Mouse (Mus musculus) kidney, embryonic 14.5 days (tissue): ENCODE results near the gene Ephb2. TPM values are rescaled to one million over a fixed set of nuclear protein-coding genes. Genes with fewer than 3 reads are reported as not detected.

Experiments used
- ATAC-seq: fragments of 200-750 bp; cut with Nextera tagmentation; 2 replicates; pipeline ENCODE4 v1.8.0; 2017; ENCODE audit warnings: moderate number of reproducible peaks, mild to moderate bottlenecking, moderate TSS enrichment, moderate library complexity; ENCODE audit not compliant: low FRiP score, low TSS enrichment
- H3K27ac ChIP-seq: fragments of 300-500 bp; sonication (generic); 2 replicates; pipeline ENCODE4 v1.5.1; 2014; ENCODE audit warnings: low read depth, mild to moderate bottlenecking, low read length, moderate library complexity, mixed read lengths
- H3K27me3 ChIP-seq: fragments of 300-500 bp; sonication (generic); 2 replicates; pipeline ENCODE4 v1.6.1; 2014; ENCODE audit warnings: mild to moderate bottlenecking, low read length; ENCODE audit not compliant: control insufficient read depth, insufficient read depth
- H3K36me3 ChIP-seq: fragments of 300-500 bp; sonication (generic); 2 replicates; pipeline ENCODE4 v1.6.1; 2014; ENCODE audit warnings: low read length, mixed read lengths; ENCODE audit not compliant: control insufficient read depth, insufficient read depth
- H3K4me1 ChIP-seq: fragments of 300-500 bp; sonication (generic); 2 replicates; pipeline ENCODE4 v1.6.1; 2014; ENCODE audit warnings: low read length, mixed read lengths; ENCODE audit not compliant: control insufficient read depth, insufficient read depth
- H3K4me2 ChIP-seq: fragments of 300-500 bp; sonication (generic); replicated peaks from 2 replicates; pipeline ENCODE4 v1.6.1; 2014; ENCODE audit warnings: low read depth, mild to moderate bottlenecking, low read length
- H3K4me3 ChIP-seq: fragments of 300-500 bp; sonication (generic); 2 replicates; pipeline ENCODE4 v1.5.1; 2014; ENCODE audit warnings: mild to moderate bottlenecking, low read length
- H3K9ac ChIP-seq: fragments of 300-500 bp; sonication (generic); 2 replicates; pipeline ENCODE4 v1.6.1; 2014; ENCODE audit warnings: low read depth, mild to moderate bottlenecking, low read length, moderate library complexity
- H3K9me3 ChIP-seq: fragments of 300-500 bp; sonication (generic); 2 replicates; pipeline ENCODE4 v1.6.1; 2016; ENCODE audit warnings: low read length; ENCODE audit not compliant: control insufficient read depth
- WGBS: fragments of 180-500 bp; shearing (Covaris S2); extraction: QIAGEN DNeasy Blood & Tissue Kit; methylation state at CpG from one replicate; pipeline ENCODE4 v1.1.7; 2014; 5-methylcytosine and 5-hydroxymethylcytosine counted together
- polyA plus RNA-seq: library from polyadenylated mRNA; unstranded; fragments of >200 nt; fragmentation: Nextera tagmentation; extraction: Ambion mirVana; gene quantifications from 2 replicates; pipeline ENCODE4 v1.2.1, GENCODE M21; 2014

The Ephb2 gene
- polyA plus RNA-seq, 1 experiment from 2014 or later, result 9.1 TPM

- WGBS, result 89% methylated on average over 19 of the region's 19 CpGs
- Histone ChIP-seq H3K9me3 (no peaks in the 10 kb centered on the region), H3K27ac (no peak overlapping the region), H3K36me3 (peaks cover 20% of the 10 kb centered on the region; the same call in 1 of the 2 replicates), H3K4me2 (no peak overlapping the region), H3K4me3 (no peak overlapping the region), H3K9ac (no peak overlapping the region), H3K27me3 (no peaks in the 10 kb centered on the region), H3K4me1 (no peaks in the 10 kb centered on the region)
- no peak for ATAC-seq
Measured at GRCm38 (mm10) chr4:136672335-136673090, 163.3 kb downstream of the Ephb2 start.

GRCm38 (mm10) chr4:136667757-136668156 lies 168.0 kb downstream of the Ephb2 start:
- WGBS, result 66% methylated on average over 10 of the region's 10 CpGs

DNA sequence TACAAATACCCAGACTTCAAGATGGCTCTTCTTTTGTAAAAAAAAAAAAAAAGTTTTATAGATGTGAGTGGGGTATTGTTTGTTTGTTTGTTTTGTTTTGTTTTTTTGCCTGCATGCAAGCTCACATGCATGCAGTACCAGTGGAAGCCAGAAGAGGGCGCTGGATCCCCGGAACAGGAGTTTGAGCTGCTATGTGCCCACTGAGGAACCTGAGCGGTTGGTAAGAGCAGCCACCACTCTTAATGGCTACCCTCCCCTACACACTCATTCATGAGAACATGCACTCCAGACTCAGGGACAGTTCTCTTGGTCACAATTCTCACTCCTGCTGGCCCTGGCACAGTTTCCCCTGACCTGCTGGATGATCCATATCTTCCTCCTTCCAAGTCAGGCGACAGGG lies 169.8 kb downstream of the Ephb2 start:
- H3K9ac ChIP-seq, result no peak overlapping the region
- no peak overlapping the region for H3K27ac ChIP-seq
- H3K36me3 ChIP-seq, result peaks cover 9% of the 10 kb centered on the region; the same call in 1 of the 2 replicates
- H3K27me3 ChIP-seq, result no peaks in the 10 kb centered on the region
- no peak for ATAC-seq
- 0 out of 2 replicates have a peak, but pooled peaks cover 5% of the 10 kb centered on the region for H3K9me3 ChIP-seq
- H3K4me1 ChIP-seq, result no peaks in the 10 kb centered on the region
- H3K4me3 ChIP-seq, result no peak overlapping the region
- 61% methylated on average over 4 of the region's 4 CpGs for WGBS
- H3K4me2 ChIP-seq, result no peak overlapping the region

More at GRCm38 (mm10) chr4:136667757-136668156, 168.0 kb downstream of the Ephb2 start:
- no peak overlapping the region for H3K4me2 ChIP-seq
- no peak overlapping the region for H3K4me3 ChIP-seq
- H3K27me3 ChIP-seq, result no peaks in the 10 kb centered on the region
- 0 out of 2 replicates have a peak, but pooled peaks cover 5% of the 10 kb centered on the region for H3K9me3 ChIP-seq
- no peak overlapping the region for H3K9ac ChIP-seq
- ATAC-seq, result no peak
- H3K27ac ChIP-seq, result no peak overlapping the region
- H3K36me3 ChIP-seq, result peaks cover 12% of the 10 kb centered on the region; the same call in 1 of the 2 replicates
- no peaks in the 10 kb centered on the region for H3K4me1 ChIP-seq

DNA sequence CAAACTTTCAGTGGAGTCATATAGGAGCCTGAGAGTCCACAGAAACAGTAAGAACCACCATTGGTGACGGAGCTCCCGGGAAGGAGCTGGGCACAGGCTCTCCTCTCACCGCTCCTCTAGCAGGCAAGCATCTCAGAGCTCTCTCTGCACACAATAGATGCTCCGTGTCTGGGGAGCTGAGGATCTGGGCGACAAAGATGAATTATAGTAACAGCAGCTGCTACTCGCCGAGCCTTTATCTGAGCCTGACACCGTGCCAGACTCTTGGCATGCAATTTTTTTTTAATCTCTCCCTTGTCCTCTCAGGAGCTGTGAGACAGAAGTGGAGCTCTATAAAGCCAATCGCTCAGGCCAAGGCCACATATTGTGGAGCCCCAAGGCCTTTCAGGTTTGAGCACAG lies 170.7 kb downstream of the Ephb2 start:
- no peak overlapping the region for H3K9ac ChIP-seq
- WGBS, result 86% methylated on average over 9 of the region's 9 CpGs
- peaks cover 6% of the 10 kb centered on the region; the same call in 1 of the 2 replicates for H3K36me3 ChIP-seq
- H3K27ac ChIP-seq, result no peak overlapping the region
- ATAC-seq, result no peak
- H3K4me2 ChIP-seq, result no peak overlapping the region
- no peak overlapping the region for H3K4me3 ChIP-seq
- H3K27me3 ChIP-seq, result no peaks in the 10 kb centered on the region
- 0 out of 2 replicates have a peak, but pooled peaks cover 5% of the 10 kb centered on the region for H3K9me3 ChIP-seq
- H3K4me1 ChIP-seq, result no peaks in the 10 kb centered on the region

- Histone ChIP-seq H3K9me3 (no peaks in the 10 kb centered on the region), H3K27me3 (no peaks in the 10 kb centered on the region), H3K36me3 (peaks cover 27% of the 10 kb centered on the region; the same call in 1 of the 2 replicates)
Measured at GRCm38 (mm10) chr4:136657914-136658313, 177.9 kb downstream of the Ephb2 start.

GRCm38 (mm10) chr4:136653692-136654234 lies 182.0 kb downstream of the Ephb2 start:
- WGBS, result 88% methylated on average over 10 of the region's 10 CpGs
- no peak overlapping the region for H3K27ac ChIP-seq
- no peaks in the 10 kb centered on the region for H3K27me3 ChIP-seq
- peaks cover 14% of the 10 kb centered on the region; the same call in 1 of the 2 replicates for H3K36me3 ChIP-seq
- H3K9me3 ChIP-seq, result no peaks in the 10 kb centered on the region
- no peak overlapping the region for H3K4me2 ChIP-seq
- no peak for ATAC-seq
- H3K4me3 ChIP-seq, result no peak overlapping the region
- no peak overlapping the region for H3K9ac ChIP-seq
- H3K4me1 ChIP-seq, result peaks cover 8% of the 10 kb centered on the region

More at GRCm38 (mm10) chr4:136657914-136658313, 177.9 kb downstream of the Ephb2 start:
- no peak overlapping the region for H3K4me3 ChIP-seq
- WGBS, result 80% methylated on average over 3 of the region's 3 CpGs
- ATAC-seq, result no peak
- H3K4me2 ChIP-seq, result no peak overlapping the region
- H3K4me1 ChIP-seq, result no peaks in the 10 kb centered on the region
- no peak overlapping the region for H3K9ac ChIP-seq
- no peak overlapping the region for H3K27ac ChIP-seq

- H3K4me2 ChIP-seq, result no peak overlapping the region
- 57% methylated on average over 6 of the region's 6 CpGs for WGBS
- no peaks in the 10 kb centered on the region for H3K9me3 ChIP-seq
- H3K36me3 ChIP-seq, result peaks cover 14% of the 10 kb centered on the region; the same call in 1 of the 2 replicates
- ATAC-seq, result no peak
- no peak overlapping the region for H3K27ac ChIP-seq
- no peaks in the 10 kb centered on the region for H3K27me3 ChIP-seq
- peaks cover 8% of the 10 kb centered on the region for H3K4me1 ChIP-seq
- no peak overlapping the region for H3K9ac ChIP-seq
- no peak overlapping the region for H3K4me3 ChIP-seq
Measured at GRCm38 (mm10) chr4:136653019-136653418, 182.8 kb downstream of the Ephb2 start.

DNA sequence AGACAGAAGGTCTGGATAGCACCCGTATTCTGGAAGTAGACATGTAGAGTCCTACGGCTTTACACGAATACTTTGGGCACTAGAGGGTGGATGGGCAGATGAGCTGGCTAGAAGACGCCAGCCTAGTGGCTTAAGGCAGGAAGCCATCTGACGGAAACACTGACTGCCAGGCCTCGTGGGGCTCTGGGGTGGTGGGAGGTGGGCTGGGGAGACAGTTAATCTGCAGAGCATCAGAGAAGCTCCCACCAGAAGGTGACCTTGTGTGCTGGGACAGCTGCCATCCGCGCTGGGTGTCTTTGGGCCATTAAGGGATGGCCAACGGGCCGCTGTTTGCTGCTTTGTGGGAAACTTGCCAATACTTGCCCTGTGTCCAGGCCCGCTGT lies 183.3 kb downstream of the Ephb2 start:
- no peak for ATAC-seq
- WGBS, result 88% methylated on average over 11 of the region's 11 CpGs

More for the DNA sequence above, 183.3 kb downstream of the Ephb2 start:
- no peaks in the 10 kb centered on the region for H3K9me3 ChIP-seq
- H3K27me3 ChIP-seq, result no peaks in the 10 kb centered on the region
- H3K4me3 ChIP-seq, result no peak overlapping the region
- H3K9ac ChIP-seq, result no peak overlapping the region
- peaks cover 14% of the 10 kb centered on the region; the same call in 1 of the 2 replicates for H3K36me3 ChIP-seq
- peaks cover 8% of the 10 kb centered on the region for H3K4me1 ChIP-seq
- H3K27ac ChIP-seq, result no peak overlapping the region
- no peak overlapping the region for H3K4me2 ChIP-seq
